Mouse (Mus musculus): ENCODE results near the gene Yif1b. TPM values are rescaled to one million over a fixed set of nuclear protein-coding genes. Genes with fewer than 3 reads are reported as not detected.

Yif1b gene
- total RNA-seq, 1 experiment, result 201 TPM

DNA sequence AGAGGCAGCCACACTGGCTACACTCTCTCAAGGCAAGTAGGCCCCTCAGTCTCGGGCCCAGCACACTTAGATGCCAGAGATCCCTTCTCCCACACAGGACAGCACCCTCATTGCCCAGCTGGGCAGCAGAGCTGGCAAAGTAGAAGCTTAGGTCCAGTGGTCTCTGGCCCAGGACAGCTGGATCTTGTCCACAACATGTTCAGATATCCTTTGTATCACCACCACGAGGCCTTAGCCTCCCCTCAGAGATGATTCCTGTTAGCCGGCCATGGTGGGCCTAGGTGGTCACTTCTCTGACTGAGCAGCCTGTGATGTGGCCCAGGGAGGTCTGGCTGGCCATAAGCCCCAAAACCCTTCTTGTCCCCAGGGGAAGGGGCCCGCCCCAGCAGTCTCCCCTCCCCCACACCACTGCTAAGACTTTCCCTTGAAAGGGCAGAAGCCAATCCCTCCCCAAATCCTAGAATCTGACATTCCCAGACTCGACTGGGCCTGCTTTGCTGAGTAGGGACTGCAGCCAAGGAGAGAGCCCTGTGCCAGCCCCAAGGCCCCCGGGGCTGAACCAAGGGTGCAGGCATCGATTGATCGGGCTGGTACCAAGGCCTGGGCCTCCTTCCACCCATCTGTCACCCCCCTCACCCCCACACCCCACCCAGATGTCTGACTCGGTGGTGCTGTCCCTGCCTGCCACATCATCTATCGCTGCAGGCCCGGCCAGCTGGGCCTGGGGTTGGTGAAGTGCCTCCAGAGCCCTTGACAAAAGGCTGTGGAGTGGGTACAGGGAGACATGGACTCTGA is 52.8 kb downstream of the Yif1b start:
- in situ Hi-C loops (cut with MboI; ENCODE audit: low sequenced_read_pairs in 2 of 2, unreplicated experiment in 2 of 2), result no loop called here
- Histone ChIP-seq H3K9ac (ENCODE audit: insufficient read depth, low read depth, low read length, poor library complexity, severe bottlenecking) (peak overlapping the region; percentile 9; the same call in 1 of the 2 replicates), H3K4me1 (ENCODE audit: control insufficient read depth in 2 of 2, insufficient read depth in 2 of 2, low read length in 2 of 2, poor library complexity in 1 of 2) (peaks cover 9 to 34% of the 10 kb centered on the region in 2 experiments; a peak in 3 of 4 replicates), H3K4me3 (ENCODE audit: insufficient read depth in 1 of 2, low read depth in 1 of 2, low read length in 2 of 2, poor library complexity in 1 of 2, severe bottlenecking in 1 of 2) (no peak overlapping the region), H3K36me3 (ENCODE audit: control insufficient read depth, insufficient read depth, low read length, poor library complexity, severe bottlenecking) (peaks cover 2% of the 10 kb centered on the region; the same call in 1 of the 2 replicates), H3K9me3 (ENCODE audit: control insufficient read depth, insufficient read depth, low read depth, low read length) (no peaks in the 10 kb centered on the region), H3K27ac (ENCODE audit: insufficient read depth, low read depth, low read length, poor library complexity, severe bottlenecking) (no peak overlapping the region)
- no peak for DNase-seq (ENCODE audit: low read depth, low spot score)
- no peak for TF ChIP-seq CHD2 (IDR thresholded peaks at IDR 0.05; ENCODE audit: low read depth, low read length)
- TF ChIP-seq ZNF384 (IDR thresholded peaks at IDR 0.05; ENCODE audit: low read depth, low read length), result no peak

DNA sequence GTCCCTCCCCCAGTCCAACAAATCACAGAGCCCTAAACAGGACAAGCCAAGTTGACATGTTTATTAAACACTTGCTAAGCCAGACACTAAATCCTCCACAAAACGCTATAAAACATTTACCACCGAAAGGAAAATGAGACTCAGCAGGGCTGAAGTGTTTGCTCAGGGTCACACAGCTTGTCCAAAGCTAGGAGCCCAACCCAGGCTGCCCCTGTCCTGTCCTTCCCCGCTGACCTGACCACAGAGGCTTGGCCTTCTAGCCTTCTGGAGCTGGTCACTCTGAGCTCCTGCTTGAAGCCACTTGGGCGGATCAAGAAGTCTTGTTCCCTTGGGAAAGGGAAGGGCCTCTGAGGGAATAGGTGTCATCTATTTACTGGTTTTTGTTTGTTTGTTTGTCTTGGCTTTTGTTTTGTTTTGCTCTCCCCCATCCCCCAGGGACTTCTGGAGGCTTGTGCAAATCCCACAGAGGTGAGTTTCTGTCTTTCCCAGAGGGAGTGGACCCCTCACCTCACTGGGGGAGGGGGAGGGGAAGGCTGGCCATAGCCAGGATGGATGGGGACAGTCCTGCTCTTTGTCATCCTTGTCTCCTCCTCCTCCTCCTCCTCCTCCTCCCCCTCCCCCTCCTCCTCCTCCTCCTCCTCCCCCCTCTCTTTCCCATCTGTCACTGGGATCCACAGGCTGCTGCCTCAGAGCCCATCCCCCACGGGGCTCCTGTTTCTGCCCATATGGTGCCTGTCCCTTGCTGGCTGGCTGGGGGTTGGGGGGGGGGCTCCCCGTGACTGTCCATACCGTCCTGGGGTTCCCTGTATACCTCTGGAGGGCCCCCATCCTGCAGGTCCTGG is 53.7 kb downstream of the Yif1b start:
- DNase-seq (ENCODE audit: low read depth, low spot score), result no peak
- Histone ChIP-seq H3K36me3 (ENCODE audit: control insufficient read depth, insufficient read depth, low read length, poor library complexity, severe bottlenecking) (peaks cover 2% of the 10 kb centered on the region; the same call in 1 of the 2 replicates), H3K27ac (ENCODE audit: insufficient read depth, low read depth, low read length, poor library complexity, severe bottlenecking) (no peak overlapping the region; the same call in 1 of the 2 replicates), H3K9ac (ENCODE audit: insufficient read depth, low read depth, low read length, poor library complexity, severe bottlenecking) (no peak overlapping the region; the same call in 1 of the 2 replicates), H3K4me3 (ENCODE audit: insufficient read depth in 1 of 2, low read depth in 1 of 2, low read length in 2 of 2, poor library complexity in 1 of 2, severe bottlenecking in 1 of 2) (no peak overlapping the region), H3K4me1 (ENCODE audit: control insufficient read depth in 2 of 2, insufficient read depth in 2 of 2, low read length in 2 of 2, poor library complexity in 1 of 2) (peaks cover 9 to 40% of the 10 kb centered on the region in 2 experiments; a peak in 3 of 4 replicates), H3K9me3 (ENCODE audit: control insufficient read depth, insufficient read depth, low read depth, low read length) (no peaks in the 10 kb centered on the region)
- in situ Hi-C loops (cut with MboI; ENCODE audit: low sequenced_read_pairs in 2 of 2, unreplicated experiment in 2 of 2), result no loop called here
- no peak for TF ChIP-seq CHD2 (IDR thresholded peaks at IDR 0.05; ENCODE audit: low read depth, low read length)
- TF ChIP-seq HCFC1 (IDR thresholded peaks at IDR 0.05; ENCODE audit: borderline replicate concordance, insufficient read depth, low read length), result no peak
- TF ChIP-seq ZC3H11A (IDR thresholded peaks at IDR 0.05; ENCODE audit: borderline replicate concordance, low read depth, low read length), result no peak
- no peak for TF ChIP-seq ZNF384 (IDR thresholded peaks at IDR 0.05; ENCODE audit: low read depth, low read length)
- no peak for TF ChIP-seq MAFK (IDR thresholded peaks at IDR 0.05; ENCODE audit: insufficient read depth, low read depth, low read length)

DNA sequence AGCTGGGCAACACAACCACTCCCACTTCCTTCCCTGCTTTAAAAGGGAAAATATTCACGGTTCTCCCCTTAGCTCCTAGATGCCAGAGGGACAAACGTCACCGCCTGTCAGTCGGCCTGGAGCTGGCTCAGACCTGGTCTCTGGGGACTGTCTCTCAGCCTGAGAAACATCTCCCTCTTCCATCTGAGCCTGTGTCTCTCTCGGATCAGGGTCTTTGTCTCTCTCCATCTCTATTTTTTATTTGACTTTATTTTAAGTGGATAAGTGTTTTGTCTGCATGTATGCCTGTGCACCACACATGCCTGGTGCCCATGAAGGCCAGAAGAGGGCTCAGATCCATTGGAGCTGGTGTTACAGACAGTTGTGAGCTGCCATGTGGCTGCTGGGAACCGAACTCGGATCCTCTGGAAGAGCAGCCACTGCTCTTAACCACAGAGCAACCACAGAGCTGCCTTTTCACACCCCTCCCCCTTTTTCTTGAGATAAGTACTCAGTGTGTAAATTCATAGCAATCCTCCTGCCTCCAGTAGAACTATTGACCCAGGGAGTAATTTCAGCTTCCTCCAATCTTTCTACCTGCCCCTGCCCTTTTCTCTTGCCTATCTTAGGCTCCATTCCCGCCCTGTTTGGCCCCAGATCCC is 54.4 kb downstream of the Yif1b start:
- no peak for DNase-seq (ENCODE audit: low read depth, low spot score)
- Histone ChIP-seq H3K4me1 (ENCODE audit: control insufficient read depth in 2 of 2, insufficient read depth in 2 of 2, low read length in 2 of 2, poor library complexity in 1 of 2) (peaks cover 9 to 40% of the 10 kb centered on the region in 2 experiments; a peak in 3 of 4 replicates), H3K9ac (ENCODE audit: insufficient read depth, low read depth, low read length, poor library complexity, severe bottlenecking) (peak overlapping the region; percentile 31; the same call in 1 of the 2 replicates), H3K9me3 (ENCODE audit: control insufficient read depth, insufficient read depth, low read depth, low read length) (no peaks in the 10 kb centered on the region), H3K27ac (ENCODE audit: insufficient read depth, low read depth, low read length, poor library complexity, severe bottlenecking) (peak overlapping the region; percentile 79; the same call in 1 of the 2 replicates), H3K4me3 (ENCODE audit: insufficient read depth in 1 of 2, low read depth in 1 of 2, low read length in 2 of 2, poor library complexity in 1 of 2, severe bottlenecking in 1 of 2) (0 out of 4 replicates have a peak overlapping the region, but pooled peaks of 1 of the 2 experiments have one; percentile 8), H3K36me3 (ENCODE audit: control insufficient read depth, insufficient read depth, low read length, poor library complexity, severe bottlenecking) (peaks cover 2% of the 10 kb centered on the region; the same call in 1 of the 2 replicates)
- in situ Hi-C loops (cut with MboI; ENCODE audit: low sequenced_read_pairs in 2 of 2, unreplicated experiment in 2 of 2), result no loop called here
- TF ChIP-seq MAFK (IDR thresholded peaks at IDR 0.05; ENCODE audit: insufficient read depth, low read depth, low read length) (no peak), HCFC1 (IDR thresholded peaks at IDR 0.05; ENCODE audit: borderline replicate concordance, insufficient read depth, low read length) (no peak), CHD2 (IDR thresholded peaks at IDR 0.05; ENCODE audit: low read depth, low read length) (no peak), ZC3H11A (IDR thresholded peaks at IDR 0.05; ENCODE audit: borderline replicate concordance, low read depth, low read length) (no peak), ZNF384 (IDR thresholded peaks at IDR 0.05; ENCODE audit: low read depth, low read length) (no peak)

Measured in ES-E14 (cell line).